Mouse (Mus musculus) midbrain, embryonic 11.5 days (tissue): Measurements from ENCODE around the gene AC140267.1. TPM values are rescaled to one million over a fixed set of nuclear protein-coding genes. Genes with fewer than 3 reads are reported as not detected.

Experiments
- ATAC-seq: fragments of 200-750 bp; cut with Nextera tagmentation; 2 replicates; pipeline ENCODE4 v1.8.0; 2017; ENCODE audit warnings: moderate TSS enrichment, moderate library complexity; ENCODE audit not compliant: low FRiP score
- DNase-seq: peaks from one replicate; pipeline ENCODE4 v3.0.0; 2015; ENCODE audit warnings: low spot score; ENCODE audit errors: missing footprints
- H3K27ac ChIP-seq: fragments of 300-500 bp; sonication (generic); 2 replicates; pipeline ENCODE4 v1.5.1; 2014; ENCODE audit warnings: low read depth, low read length
- H3K27me3 ChIP-seq: fragments of 300-500 bp; sonication (generic); 2 replicates; pipeline ENCODE4 v1.6.1; 2014; ENCODE audit warnings: mild to moderate bottlenecking, low read length, moderate library complexity, mixed read lengths; ENCODE audit not compliant: control insufficient read depth, insufficient read depth
- H3K36me3 ChIP-seq: fragments of 300-500 bp; sonication (generic); 2 replicates; pipeline ENCODE4 v1.6.1; 2014; ENCODE audit warnings: mild to moderate bottlenecking, low read length, moderate library complexity, mixed read lengths; ENCODE audit not compliant: control insufficient read depth, insufficient read depth
- H3K4me1 ChIP-seq: fragments of 300-500 bp; sonication (generic); 2 replicates; pipeline ENCODE4 v1.6.1; 2014; ENCODE audit warnings: low read length; ENCODE audit not compliant: control insufficient read depth, insufficient read depth
- H3K4me2 ChIP-seq: fragments of 300-500 bp; sonication (generic); 2 replicates; pipeline ENCODE4 v1.6.1; 2014; ENCODE audit warnings: mild to moderate bottlenecking, moderate library complexity
- H3K4me3 ChIP-seq: fragments of 300-500 bp; sonication (generic); 2 replicates; pipeline ENCODE4 v1.5.1; 2014; ENCODE audit warnings: low read depth, low read length
- H3K9ac ChIP-seq: fragments of 300-500 bp; sonication (generic); 2 replicates; pipeline ENCODE4 v1.6.1; 2014; ENCODE audit warnings: low read length
- H3K9me3 ChIP-seq: fragments of 300-500 bp; sonication (generic); 2 replicates; pipeline ENCODE4 v1.6.1; 2016; ENCODE audit warnings: low read length; ENCODE audit not compliant: control insufficient read depth
- WGBS: fragments of 180-500 bp; shearing (Covaris S2); extraction: QIAGEN DNeasy Blood & Tissue Kit; methylation state at CpG from one replicate; pipeline ENCODE4 v1.1.7; 2014; 5-methylcytosine and 5-hydroxymethylcytosine counted together
- polyA plus RNA-seq: library from polyadenylated mRNA; unstranded; fragments of >200 nt; fragmentation: Nextera tagmentation; extraction: Ambion mirVana; gene quantifications from 2 replicates; pipeline ENCODE4 v1.2.1, GENCODE M21; 2014

Gene AC140267.1
- polyA plus RNA-seq, 1 experiment from 2014 or later: not detected

GRCm38 (mm10) chr15:80249672-80250071 lies 14.0 kb downstream of the AC140267.1 start:
- Histone ChIP-seq H3K36me3 (peaks cover 28% of the 10 kb centered on the region), H3K4me3 (no peak overlapping the region), H3K27ac (no peak overlapping the region), H3K27me3 (no peaks in the 10 kb centered on the region), H3K4me1 (peaks cover 6% of the 10 kb centered on the region), H3K4me2 (no peak overlapping the region), H3K9ac (no peak overlapping the region), H3K9me3 (no peaks in the 10 kb centered on the region)
- DNase-seq: no peak
- 96% methylated on average over 10 of the region's 10 CpGs for WGBS
- ATAC-seq: no peak

- H3K27me3 ChIP-seq: no peaks in the 10 kb centered on the region
- ATAC-seq (no peak), DNase-seq (no peak)
- H3K27ac ChIP-seq: no peak overlapping the region
- no peak overlapping the region for H3K4me2 ChIP-seq
- H3K36me3 ChIP-seq: peaks cover 24% of the 10 kb centered on the region
- no peak overlapping the region for H3K9ac ChIP-seq
- WGBS: 95% methylated on average over 6 of the region's 6 CpGs
- H3K4me3 ChIP-seq: no peak overlapping the region
- H3K4me1 ChIP-seq: peaks cover 6% of the 10 kb centered on the region
- H3K9me3 ChIP-seq: no peaks in the 10 kb centered on the region
These were observed 15.0 kb downstream of the AC140267.1 start for GRCm38 (mm10) chr15:80250586-80250985.

GRCm38 (mm10) chr15:80253530-80253929 lies 17.9 kb downstream of the AC140267.1 start:
- Histone ChIP-seq H3K27ac (no peak overlapping the region; the same call in 1 of the 2 replicates), H3K4me3 (no peak overlapping the region)
- WGBS: 52% methylated on average over 2 of the region's 2 CpGs

GRCm38 (mm10) chr15:80254207-80254606 lies 18.6 kb downstream of the AC140267.1 start:
- Histone ChIP-seq H3K36me3 (peaks cover 22% of the 10 kb centered on the region), H3K27ac (peak overlapping the region; percentile 97), H3K27me3 (no peaks in the 10 kb centered on the region), H3K4me3 (peak overlapping the region; percentile 100), H3K4me1 (peaks cover 18% of the 10 kb centered on the region), H3K9me3 (no peaks in the 10 kb centered on the region), H3K4me2 (peak overlapping the region; percentile 93), H3K9ac (peak overlapping the region; percentile 100)
- ATAC-seq (no peak), DNase-seq (no peak)
- WGBS: 59% methylated on average over 6 of the region's 6 CpGs

More at GRCm38 (mm10) chr15:80253530-80253929, 17.9 kb downstream of the AC140267.1 start:
- Histone ChIP-seq H3K4me2 (no peak overlapping the region), H3K36me3 (peaks cover 27% of the 10 kb centered on the region), H3K4me1 (peaks cover 16% of the 10 kb centered on the region), H3K9ac (no peak overlapping the region), H3K9me3 (no peaks in the 10 kb centered on the region), H3K27me3 (no peaks in the 10 kb centered on the region)
- no peak for DNase-seq
- ATAC-seq: no peak

- DNase-seq: peak; percentile 100
- Histone ChIP-seq H3K27ac (peak within 1 kb of the TSS; percentile 97), H3K9ac (peak within 1 kb of the TSS; percentile 100), H3K36me3 (peaks cover 14% of the 10 kb centered on the region), H3K4me1 (peaks cover 18% of the 10 kb centered on the region), H3K4me3 (peak within 1 kb of the TSS; percentile 100), H3K27me3 (no peaks in the 10 kb centered on the region), H3K9me3 (no peaks in the 10 kb centered on the region), H3K4me2 (peak within 1 kb of the TSS; percentile 93)
- WGBS: under 1% methylated on average over 62 of the region's 62 CpGs
- ATAC-seq: peak; percentile 95
These were observed 19.4 kb downstream of the AC140267.1 start, which contains the start of gene Atf4 for GRCm38 (mm10) chr15:80254847-80255645. TSS of gene Atf4 (plus strand) at chr15:80255184.

GRCm38 (mm10) chr15:80255646-80256121 lies 20.0 kb downstream of the AC140267.1 start:
- H3K4me3 ChIP-seq: peak overlapping the region; percentile 100
- H3K9ac ChIP-seq: peak overlapping the region; percentile 100
- peaks cover 18% of the 10 kb centered on the region for H3K4me1 ChIP-seq
- under 1% methylated on average over 50 of the region's 51 CpGs for WGBS
- ATAC-seq (peak; percentile 31), DNase-seq (peak; percentile 95)
- H3K27ac ChIP-seq: peak overlapping the region; percentile 97
- H3K9me3 ChIP-seq: no peaks in the 10 kb centered on the region
- H3K4me2 ChIP-seq: peak overlapping the region; percentile 93
- H3K36me3 ChIP-seq: peaks cover 13% of the 10 kb centered on the region
- H3K27me3 ChIP-seq: no peaks in the 10 kb centered on the region

- peaks cover 13% of the 10 kb centered on the region for H3K36me3 ChIP-seq
- ATAC-seq (no peak), DNase-seq (no peak)
- WGBS: 13% methylated on average over 16 of the region's 16 CpGs
- H3K27me3 ChIP-seq: no peaks in the 10 kb centered on the region
- H3K27ac ChIP-seq: peak overlapping the region; percentile 97
- H3K4me3 ChIP-seq: peak overlapping the region; percentile 100
- H3K9ac ChIP-seq: peak overlapping the region; percentile 100
- H3K9me3 ChIP-seq: no peaks in the 10 kb centered on the region
- peak overlapping the region; percentile 93 for H3K4me2 ChIP-seq
- peaks cover 18% of the 10 kb centered on the region for H3K4me1 ChIP-seq
These were observed 20.6 kb downstream of the AC140267.1 start for GRCm38 (mm10) chr15:80256242-80256641.

- Histone ChIP-seq H3K4me1 (peaks cover 18% of the 10 kb centered on the region), H3K27me3 (no peaks in the 10 kb centered on the region), H3K4me2 (peak overlapping the region; percentile 93), H3K9me3 (no peaks in the 10 kb centered on the region), H3K9ac (peak overlapping the region; percentile 100), H3K27ac (0 out of 2 replicates have a peak overlapping the region, but pooled peaks have one; percentile 97), H3K36me3 (peaks cover 13% of the 10 kb centered on the region), H3K4me3 (peak overlapping the region; percentile 100)
- no peak for ATAC-seq
- WGBS: 67% methylated on average over 12 of the region's 12 CpGs
- DNase-seq: no peak
These were observed 21.3 kb downstream of the AC140267.1 start for GRCm38 (mm10) chr15:80256656-80257601.
